Mouse (Mus musculus) megakaryocyte, adult 5-6 weeks (primary cell): Measurements from ENCODE around the gene Pex5l. TPM values are rescaled to one million over a fixed set of nuclear protein-coding genes. Genes with fewer than 3 reads are reported as not detected.

Experiments used
- ATAC-seq: 2 replicates; pipeline ENCODE4 v1.8.0; 2016; ENCODE audit warnings: mild to moderate bottlenecking, inconsistent platforms; ENCODE audit not compliant: poor library complexity, severe bottlenecking
- total RNA-seq, 2 experiments: library from RNA; stranded (forward) in 1 of 2; stranded (reverse) in 1 of 2; fragments of 153-499, 151-499 nt in 1 of 2; fragments of 221-1000, 200-1000 nt in 1 of 2; gene quantifications; 2 replicates each; pipeline versions ENCODE4 v1.2.3 to v1.2.4; 2015 to 2017

Pex5l gene
- total RNA-seq (2015) (not detected in 2 replicates), total RNA-seq (2017) (not detected in 2 replicates)

DNA sequence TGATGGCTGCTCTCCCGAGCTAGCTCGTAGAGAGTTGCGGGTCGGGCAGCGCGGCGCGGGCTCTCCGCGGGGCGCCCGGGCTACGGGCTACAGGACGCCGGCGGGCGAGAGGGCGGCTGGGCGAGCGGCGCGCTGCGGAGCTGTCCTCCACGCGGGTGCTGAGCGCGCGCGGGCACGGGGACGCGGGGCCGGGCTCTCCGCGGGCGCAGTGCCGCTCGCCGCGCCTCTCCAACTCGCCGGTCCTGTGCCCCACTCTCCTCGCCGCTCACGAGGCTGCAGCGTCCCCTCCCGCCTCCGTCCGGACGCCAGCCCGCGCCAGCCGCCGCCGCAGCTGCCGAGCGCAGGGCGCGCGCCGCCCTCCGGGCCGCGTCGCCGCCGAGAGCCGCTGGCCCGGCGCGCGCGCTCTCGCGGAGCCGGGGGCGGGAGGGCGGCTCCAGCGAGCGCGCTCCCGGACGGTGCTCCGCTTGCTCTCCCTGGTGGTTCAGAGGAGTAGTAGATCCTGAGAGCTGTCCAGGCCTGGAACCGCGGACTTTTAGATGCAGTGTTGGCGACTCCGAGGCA lies at the start of gene Pex5l:
Gene Pex5l (minus strand): TSS at position 347 of the 561 bp plus-strand sequence.
- no peak for ATAC-seq

DNA sequence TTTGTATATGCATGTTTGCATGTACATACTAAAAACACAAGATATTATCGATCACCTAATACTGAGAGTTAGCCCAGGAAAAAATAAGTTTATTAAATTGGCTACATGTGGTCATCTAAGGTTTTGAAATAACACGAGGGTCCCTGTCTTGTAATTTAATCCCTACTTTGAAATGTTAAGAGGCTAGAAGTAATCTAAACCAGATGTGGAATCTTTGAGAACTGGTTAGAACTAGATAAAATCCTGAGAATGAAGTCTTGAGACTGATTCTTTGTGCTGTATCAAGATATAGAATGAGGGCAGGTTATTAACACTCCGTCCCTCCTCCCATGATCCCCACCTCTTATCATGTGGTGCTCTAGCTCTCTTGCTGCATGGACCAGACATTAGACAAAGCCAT lies 22.1 kb upstream of the Pex5l start:
- no peak for ATAC-seq

DNA sequence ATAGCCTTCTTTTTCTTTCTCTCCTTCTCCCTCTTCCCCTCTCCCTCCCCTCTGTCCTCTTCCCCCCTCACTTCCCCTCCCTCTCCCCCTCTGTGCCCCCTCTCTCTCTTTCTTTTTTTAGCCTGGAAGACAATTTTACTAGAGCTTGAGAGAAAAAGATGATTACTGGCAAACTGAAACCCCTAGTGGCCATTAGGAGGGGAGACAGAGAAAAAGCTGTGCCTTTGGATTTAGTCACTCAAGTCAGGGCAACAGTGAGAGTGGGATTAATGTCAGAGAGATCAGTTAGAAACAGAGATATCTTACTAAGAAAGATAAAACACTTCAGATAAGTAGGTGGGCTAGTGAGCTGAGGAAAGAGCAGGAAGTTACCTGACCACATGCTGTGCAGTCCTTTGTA lies 20.8 kb upstream of the Pex5l start:
- no peak for ATAC-seq

DNA sequence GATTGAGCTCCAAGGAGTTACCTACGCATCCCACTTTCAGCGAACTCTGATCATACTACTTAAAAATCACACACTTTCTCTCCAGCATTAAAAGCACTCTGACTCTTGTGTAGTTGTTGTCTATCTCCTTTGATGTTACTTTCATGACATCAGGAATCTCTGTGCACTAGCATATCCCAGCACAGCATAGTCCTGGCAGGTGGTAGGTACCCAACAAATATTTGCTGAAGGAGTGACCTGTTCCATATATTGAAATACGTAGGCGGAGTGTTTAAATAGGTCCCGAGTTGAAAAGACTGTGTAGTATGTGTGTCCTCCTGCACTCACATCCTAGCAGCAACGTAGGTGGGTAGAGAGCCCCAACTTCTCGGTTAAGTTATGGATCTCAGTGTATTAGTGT lies 545 bp upstream of the Pex5l start:
- no peak for ATAC-seq

DNA sequence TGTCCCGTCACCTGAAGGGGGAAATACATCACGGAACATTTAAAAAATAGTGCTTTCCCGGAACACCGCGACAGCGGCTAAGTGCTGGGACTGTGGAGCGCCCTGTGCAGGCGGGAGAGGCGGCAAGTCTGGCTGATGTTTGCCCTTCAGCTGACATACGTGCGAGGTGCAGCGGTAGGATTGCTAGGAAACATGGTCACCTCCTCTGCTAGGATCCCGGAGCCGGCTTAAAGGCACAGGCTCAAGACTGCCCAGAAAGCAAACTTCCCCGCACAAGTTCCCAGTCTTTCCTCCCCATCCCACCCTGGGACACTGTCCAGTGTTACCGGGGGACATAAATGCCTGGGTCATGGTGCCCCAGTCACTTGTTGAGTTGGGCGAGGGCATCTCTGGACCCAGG lies 649 bp downstream of the Pex5l start:
- no peak for ATAC-seq

DNA sequence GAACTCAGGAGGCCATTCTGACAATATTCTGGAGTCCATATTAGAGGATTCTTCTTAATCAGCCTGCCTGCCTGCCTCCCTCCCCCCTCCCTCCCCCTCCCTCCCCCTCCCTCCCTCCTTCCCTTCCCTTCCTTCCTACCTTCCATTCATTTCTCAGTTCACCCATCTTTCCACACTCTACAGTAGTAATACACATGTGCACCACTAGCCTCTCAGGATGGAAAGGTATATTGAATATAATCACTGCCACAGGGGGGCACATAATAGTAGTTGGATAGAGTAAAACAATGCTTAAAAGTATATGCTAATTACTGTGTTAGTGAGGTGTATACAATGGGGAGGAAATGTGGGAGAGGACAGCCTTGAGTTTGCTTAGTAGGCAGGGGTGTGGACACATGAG lies 13.1 kb downstream of the Pex5l start:
- no peak for ATAC-seq

DNA sequence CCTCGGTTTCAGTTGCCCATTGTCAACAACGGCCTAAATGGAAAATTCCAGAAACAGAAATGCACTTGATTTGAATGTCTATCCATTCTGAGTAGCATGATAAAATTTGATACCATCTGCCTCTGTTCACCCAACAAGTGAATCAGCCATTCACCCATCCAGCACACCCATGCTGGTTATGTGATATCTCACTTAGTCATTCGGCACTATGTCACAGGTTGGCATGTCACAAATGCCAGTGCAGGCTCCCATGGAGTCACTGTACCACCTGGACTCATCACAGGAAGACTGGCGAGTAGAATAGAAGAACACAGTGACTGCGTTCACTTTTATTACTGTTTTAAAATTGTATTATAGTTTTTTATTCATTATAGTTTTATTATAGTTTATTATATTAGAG lies 18.3 kb downstream of the Pex5l start:
- no peak for ATAC-seq

DNA sequence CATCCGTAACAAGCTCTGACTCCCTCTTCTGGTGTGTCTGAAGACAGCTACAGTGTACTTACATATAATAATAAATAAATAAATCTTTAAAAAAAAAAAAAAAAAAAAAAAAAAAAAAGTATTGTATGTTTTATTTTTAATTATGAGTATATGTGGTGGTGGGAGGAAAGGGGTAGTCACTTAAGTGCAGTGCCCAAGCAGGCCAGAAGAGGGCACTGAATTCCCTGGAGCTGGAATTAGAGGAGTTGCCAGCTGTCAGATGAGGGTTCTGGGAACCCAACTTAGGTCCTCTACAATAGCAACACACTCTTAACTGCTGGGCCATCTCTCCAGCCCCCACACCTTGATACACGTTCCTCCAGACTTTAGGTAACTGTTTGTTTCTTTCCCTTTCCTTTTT lies 37.3 kb downstream of the Pex5l start:
- no peak for ATAC-seq

DNA sequence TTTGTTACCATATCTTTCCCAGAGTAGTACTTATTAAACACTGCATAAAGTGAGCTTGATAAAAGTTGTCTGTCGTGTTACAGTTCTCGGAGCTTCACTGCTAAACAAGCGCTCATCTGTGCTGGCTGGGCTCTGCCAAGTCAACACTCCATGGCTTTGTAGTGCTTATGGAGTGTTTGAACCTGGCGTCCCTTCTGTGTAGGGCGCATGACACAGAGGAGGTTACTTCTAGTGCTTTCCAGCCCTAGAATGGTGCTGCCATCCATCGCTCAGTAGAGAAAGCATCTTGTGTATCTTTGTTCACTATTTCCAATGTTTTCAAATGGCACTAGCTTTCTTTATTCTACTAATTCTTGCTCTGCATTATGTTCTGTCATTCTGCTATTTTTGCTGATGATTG lies 39.5 kb downstream of the Pex5l start:
- no peak for ATAC-seq

DNA sequence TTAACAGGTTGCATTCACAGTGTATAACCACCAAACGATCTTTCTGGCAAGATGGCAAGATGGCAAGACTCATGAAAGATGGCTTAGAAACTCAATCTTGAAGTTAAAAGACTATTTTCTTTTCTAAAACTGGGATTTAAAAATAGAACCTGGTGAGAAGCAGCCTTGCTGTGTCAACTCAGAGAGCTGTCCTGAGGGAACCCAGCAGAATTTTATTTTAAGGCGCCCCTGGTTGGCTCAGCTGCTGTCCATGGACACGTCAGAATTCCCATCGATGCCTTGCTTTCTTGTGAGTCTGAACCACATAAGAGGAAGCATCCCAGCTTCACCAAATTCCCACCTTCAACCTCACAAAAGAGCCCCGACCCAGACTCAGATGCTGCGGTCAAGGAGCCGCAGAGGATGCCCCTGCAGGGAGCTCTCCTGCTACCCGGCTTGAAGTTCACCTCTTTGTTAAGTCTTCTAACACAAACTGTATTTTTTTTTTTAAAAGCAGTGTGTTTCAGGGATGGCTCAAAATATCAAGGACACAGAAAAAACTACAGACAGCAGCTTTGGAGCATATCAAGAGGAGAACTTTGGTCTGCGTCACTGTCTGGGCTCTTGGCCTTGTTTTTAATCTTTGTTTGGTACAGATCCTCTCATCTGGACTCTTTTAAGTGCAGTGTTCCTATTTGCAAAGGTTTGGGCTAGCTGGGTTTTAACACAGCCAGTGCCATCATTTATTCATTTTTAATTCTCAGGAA lies 44.3 kb downstream of the Pex5l start:
- ATAC-seq: no peak

DNA sequence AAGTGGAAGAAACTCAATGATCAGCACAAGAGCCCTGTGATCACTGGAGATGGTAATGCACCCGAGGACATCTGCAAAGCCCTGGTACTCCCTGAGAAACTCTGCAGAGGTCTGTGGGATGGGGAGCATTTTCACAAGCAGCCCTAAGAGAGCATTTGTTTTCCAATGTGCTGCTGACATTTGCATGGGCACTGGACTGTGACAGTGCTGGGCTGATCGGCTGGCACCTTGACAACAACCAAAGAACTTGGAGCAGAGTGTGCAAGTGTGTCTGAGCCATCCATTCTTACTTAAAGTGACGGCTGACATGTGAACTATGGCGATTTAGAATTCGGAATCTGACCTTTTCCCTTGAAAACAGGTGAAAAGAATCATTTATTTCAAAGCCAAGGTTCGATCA lies 49.4 kb downstream of the Pex5l start:
- ATAC-seq: no peak

DNA sequence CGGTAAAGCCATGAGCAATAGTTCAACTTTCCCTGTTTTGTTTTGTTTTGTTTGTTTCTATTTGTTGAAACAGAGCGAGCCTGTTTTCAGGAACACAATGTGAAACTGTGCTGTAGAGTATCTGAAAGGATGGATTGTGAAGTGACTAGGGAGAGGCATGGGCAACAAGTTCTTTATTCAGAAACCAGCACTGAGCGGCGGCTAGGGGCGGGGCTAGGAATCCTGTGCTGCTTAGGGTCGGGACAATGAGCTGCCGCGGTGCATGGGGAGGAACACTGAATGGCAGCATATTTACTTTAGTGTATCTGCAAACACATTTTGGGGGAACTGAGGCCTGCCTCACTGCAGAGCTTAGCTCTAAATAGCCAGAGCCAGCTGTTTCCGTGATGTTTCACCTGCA lies 53.0 kb downstream of the Pex5l start:
- no peak for ATAC-seq

DNA sequence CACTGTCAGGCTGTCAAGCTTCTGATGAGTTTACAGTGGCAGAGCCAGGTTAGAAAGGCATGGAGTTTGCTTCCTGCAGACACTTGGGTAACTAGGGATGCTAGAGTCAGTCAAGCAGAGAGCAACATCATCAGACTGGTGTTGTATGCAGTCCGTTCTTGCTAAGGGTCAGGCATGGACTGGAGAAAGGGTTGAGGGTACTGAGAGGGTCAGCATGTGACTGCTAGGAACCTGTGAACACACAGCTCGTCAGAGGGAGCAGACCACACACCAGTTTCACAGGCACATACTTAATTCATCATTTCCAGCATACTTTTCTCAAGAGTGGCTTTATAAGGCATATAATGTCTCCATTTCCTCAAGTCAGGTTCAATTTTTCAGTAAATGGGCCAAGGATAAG lies 53.6 kb downstream of the Pex5l start:
- ATAC-seq: no peak

DNA sequence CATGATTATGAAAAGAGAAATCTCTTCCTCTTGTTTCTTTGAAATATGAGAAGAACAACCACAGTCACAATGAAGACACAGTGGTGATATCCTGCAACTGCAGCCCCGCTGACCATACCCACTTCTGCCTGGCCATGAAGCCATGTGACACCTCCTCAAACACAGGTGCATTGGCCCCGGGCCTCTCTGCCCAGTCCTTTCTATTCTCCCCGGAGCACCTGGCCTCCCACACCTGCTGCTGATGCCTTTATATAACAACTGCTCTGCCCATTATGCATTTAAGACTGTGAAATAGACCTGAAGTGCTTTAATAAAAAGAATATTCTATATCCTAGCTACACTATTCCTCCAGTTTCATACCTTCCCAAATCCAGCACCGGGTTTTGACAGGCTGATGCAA lies 54.8 kb downstream of the Pex5l start:
- ATAC-seq: no peak

DNA sequence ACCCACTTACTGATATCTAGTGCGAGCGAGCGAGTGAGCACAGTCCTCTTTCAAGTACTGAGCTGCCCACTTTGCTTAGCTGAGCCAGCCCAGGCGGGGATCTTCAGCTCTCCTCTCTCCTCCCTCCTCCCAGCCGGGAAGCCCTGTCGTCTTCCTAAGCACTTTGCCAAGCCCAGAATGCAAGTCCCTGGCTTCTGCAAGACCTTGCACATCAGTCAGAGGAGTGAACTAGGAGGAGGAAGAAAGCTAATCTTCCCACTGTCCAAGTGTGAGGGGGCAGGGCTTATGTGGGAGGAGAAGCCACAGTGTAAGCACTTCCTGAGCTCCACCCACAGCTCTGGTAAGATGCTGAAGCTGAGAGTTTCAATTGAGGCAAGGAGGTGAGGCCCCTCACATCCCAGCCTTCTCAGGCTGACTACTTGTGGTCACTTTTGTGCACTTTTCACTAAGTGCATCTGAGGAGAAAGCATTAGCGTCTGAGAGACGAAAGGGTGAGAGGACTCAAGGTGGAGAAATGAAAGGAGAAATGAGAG lies 60.2 kb downstream of the Pex5l start:
- ATAC-seq: no peak

DNA sequence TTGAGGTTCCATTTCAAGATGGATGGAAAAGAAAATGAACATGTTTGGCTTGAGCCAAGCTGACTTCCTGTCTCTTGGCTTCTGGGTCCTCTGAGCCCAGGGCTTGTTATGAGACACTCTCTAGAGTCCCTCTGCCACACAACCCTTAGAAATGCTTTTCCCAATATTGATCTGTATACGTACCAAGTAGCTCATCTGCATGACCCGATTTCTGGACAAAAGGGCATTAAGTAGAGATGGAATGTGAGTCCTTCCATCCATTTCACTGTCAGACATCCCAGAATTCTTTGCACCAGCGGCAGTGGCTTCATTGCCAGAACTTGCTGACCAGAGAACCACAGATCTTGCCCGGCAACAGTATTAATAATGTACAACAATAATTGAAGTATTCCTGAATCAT lies 61.3 kb downstream of the Pex5l start:
- no peak for ATAC-seq

DNA sequence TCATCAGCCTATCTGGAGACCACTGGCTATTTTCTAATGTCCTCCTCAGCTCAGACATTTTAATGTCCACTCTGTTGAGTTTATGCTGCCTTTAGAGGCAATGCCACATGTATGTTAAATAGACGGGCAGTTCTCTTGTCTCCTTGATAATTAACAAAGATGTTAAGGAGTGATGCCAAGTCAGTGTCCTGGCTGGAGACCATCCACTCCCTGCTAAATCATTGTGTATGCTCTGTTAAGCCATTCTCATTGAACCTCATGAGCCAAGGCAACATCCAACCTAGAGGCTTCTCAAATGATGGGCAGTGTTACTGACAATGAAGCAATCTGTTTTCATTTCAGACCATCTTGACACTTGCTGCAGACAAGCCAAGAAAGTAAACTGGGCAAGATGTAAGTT lies 63.4 kb downstream of the Pex5l start:
- ATAC-seq: no peak

DNA sequence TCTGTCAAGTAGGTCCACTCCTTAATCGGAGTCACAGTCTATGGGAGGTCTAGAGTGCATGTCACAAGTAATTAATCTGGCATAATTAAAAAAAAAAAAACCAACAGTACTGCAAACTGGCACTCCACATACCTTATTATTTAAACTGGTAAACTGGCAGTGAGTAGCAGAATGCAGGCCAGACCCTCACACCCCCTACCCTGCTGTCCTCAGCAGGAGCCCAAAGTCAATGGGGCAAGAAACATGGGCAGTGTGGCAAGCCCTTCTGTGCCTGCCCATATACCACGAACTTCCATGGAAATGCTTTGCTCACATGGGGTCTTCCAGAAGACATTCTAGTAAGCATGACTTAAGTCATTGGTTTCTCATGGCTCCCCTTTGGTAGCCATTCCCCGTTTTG lies 63.9 kb downstream of the Pex5l start:
- ATAC-seq: no peak

DNA sequence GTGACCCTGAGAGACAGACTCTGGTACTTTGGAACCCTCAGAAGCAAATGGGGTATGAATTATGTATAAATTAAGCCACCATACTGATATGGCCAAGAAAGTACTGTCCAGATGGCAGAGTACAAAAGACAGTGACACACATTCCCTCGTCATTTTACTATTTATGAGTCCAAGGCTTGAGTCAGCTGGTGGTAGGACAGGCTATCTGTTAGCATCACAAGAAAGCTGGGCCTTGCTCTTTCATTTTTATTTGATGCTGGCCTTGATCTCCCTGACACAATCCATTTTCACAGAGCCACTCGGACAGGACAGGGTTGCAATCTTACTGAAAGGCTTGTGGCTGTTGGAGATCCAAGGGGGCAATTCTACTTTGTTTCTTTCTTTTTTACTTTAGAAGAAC lies 67.4 kb downstream of the Pex5l start:
- no peak for ATAC-seq

DNA sequence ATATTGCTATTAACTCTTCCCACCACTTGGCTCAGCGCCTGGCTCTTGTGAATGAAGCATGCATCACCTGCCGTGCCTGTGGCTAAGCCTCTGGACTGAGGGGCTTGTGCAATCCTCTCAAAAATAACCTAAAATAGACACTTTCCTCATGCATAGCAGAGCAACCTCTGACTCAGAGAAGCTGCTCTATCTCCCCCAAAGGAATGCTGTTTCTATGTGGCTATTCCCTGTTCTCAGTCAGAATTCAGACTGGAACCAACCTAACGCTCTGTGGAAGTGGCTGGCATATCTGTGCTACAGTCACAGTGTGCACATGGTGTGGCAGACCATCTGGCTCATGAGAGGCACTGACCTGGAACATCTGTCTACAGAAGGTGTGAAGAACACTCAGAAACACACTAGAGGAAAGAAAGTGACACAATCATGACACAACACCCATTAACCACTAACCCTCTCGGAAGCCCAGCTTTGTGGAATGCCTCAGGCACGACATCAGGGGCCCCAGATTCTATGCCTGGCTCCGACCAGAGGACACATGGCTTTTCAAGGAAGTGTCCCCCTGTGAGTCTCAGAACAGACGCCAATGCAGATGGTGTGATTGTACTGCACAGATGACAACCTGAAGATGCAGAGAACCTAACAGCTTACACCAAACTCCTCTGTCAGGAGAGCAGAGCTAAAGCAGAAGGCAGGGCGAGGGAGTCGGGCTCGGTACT lies 68.6 kb downstream of the Pex5l start:
- ATAC-seq: no peak

DNA sequence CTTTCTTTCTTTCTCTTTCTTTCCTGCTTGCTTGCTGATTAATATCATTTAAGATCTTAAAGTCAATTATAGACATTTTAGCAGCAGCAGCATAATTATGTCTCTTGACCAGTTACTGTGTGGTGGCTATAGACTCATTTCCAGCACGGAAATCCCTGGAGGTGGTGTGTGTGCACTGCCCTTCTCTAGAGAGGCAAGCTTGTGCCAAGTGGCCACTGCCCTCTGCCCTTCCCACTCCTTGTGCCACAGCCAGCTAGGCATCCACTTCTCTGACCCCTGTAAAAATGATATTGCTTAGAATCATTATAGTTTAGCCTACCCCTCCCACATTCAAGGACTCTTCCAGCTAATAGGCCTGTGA lies 69.2 kb downstream of the Pex5l start:
- no peak for ATAC-seq

DNA sequence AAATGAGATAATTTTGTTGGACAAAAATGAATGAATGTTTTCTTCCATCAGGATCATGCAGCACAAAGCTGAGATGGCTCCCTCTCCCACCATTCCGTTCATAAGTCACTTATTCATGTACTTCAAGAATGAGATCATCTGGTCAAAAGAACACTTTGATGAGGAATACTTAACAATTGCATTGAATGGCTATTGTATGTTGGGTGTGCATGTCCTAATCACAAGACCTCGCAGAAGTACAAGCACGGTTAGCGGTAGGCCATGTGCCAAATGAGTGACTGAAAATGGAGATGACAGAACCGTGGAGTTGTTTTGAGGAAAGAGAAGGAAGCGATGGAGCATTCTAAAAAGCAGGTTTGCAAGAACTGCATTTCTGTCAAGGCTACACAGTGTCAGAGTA lies 72.3 kb downstream of the Pex5l start:
- ATAC-seq: no peak
